Mouse (Mus musculus) E14TG2a.4 (cell line): Measurements from ENCODE around the gene Atp2b2.

Source experiments
- H3K27me3 ChIP-seq: 2 replicates; pipeline ENCODE4 v1.6.1; 2014; ENCODE audit warnings: low read length, control low read depth; ENCODE audit not compliant: insufficient read depth
- H3K36me3 ChIP-seq: 2 replicates; pipeline ENCODE4 v1.6.1; 2014; ENCODE audit warnings: low read length, control low read depth; ENCODE audit not compliant: insufficient read depth
- H3K4me1 ChIP-seq: replicated peaks from 2 replicates; pipeline ENCODE4 v1.6.1; 2014; ENCODE audit warnings: low read depth, low read length, control low read depth
- H3K4me3 ChIP-seq: replicated peaks from 2 replicates; pipeline ENCODE4 v1.5.1; 2014; ENCODE audit warnings: mild to moderate bottlenecking, low read length
- H3K9me3 ChIP-seq: 2 replicates; pipeline ENCODE4 v1.6.1; 2014; ENCODE audit warnings: low read length, control low read depth
- CTCF ChIP-seq: conservative IDR thresholded peaks from 2 replicates; pipeline ENCODE4 v1.5.1; 2014; ENCODE audit warnings: low read length
- NANOG ChIP-seq: IDR thresholded peaks from 2 replicates; pipeline ENCODE4 v1.6.1; 2014; ENCODE audit warnings: borderline replicate concordance, low read length, mixed read lengths
- POU5F1 ChIP-seq: IDR thresholded peaks from 2 replicates; pipeline ENCODE4 v1.6.1; 2014; ENCODE audit warnings: low read length, borderline replicate concordance

Gene Atp2b2

DNA sequence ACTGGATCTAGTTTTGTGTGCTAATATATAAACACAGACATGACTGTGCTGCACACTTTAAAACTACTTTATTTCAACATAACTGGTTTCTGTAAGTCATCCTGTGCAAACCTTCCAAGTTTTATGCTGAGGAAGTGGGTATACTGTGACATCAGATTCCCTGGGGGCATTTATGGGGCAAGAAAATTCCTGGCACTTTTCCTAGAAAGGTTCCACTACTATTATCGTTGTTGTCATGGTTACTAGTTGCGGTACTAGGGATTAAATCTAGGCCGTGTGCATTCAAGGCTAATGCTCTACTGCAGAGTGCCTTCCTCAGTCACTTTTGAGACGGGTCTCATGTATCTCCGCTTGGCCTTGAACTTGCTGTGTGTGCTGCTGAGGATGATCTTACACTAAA lies 236.2 kb downstream of the Atp2b2 start:
- H3K27me3 ChIP-seq: no peaks in the 10 kb centered on the region

GRCm38 (mm10) chr6:113801233-113801632 lies 241.2 kb downstream of the Atp2b2 start:
- Histone ChIP-seq H3K4me3 (no peak overlapping the region), H3K27me3 (no peaks in the 10 kb centered on the region; the same call in 1 of the 2 replicates), H3K36me3 (no peaks in the 10 kb centered on the region), H3K4me1 (peaks cover 2% of the 10 kb centered on the region; the same call in 1 of the 2 replicates), H3K9me3 (peaks cover 6% of the 10 kb centered on the region; the same call in 1 of the 2 replicates)
- TF ChIP-seq POU5F1: no peak
- no peak for TF ChIP-seq CTCF
- no peak for TF ChIP-seq NANOG

More for the DNA sequence above, 236.2 kb downstream of the Atp2b2 start:
- Histone ChIP-seq H3K4me3 (no peak overlapping the region), H3K9me3 (peaks cover 6% of the 10 kb centered on the region; the same call in 1 of the 2 replicates), H3K36me3 (no peaks in the 10 kb centered on the region), H3K4me1 (no peaks in the 10 kb centered on the region)
- TF ChIP-seq POU5F1 (no peak), NANOG (no peak), CTCF (no peak)

- Histone ChIP-seq H3K4me1 (peaks cover 15% of the 10 kb centered on the region), H3K9me3 (peaks cover under 1% of the 10 kb centered on the region; the same call in 1 of the 2 replicates), H3K36me3 (no peaks in the 10 kb centered on the region), H3K4me3 (no peak overlapping the region), H3K27me3 (no peaks in the 10 kb centered on the region; the same call in 1 of the 2 replicates)
- TF ChIP-seq NANOG (no peak), CTCF (no peak), POU5F1 (no peak)
Measured at GRCm38 (mm10) chr6:113799915-113800314, 242.5 kb downstream of the Atp2b2 start.

DNA sequence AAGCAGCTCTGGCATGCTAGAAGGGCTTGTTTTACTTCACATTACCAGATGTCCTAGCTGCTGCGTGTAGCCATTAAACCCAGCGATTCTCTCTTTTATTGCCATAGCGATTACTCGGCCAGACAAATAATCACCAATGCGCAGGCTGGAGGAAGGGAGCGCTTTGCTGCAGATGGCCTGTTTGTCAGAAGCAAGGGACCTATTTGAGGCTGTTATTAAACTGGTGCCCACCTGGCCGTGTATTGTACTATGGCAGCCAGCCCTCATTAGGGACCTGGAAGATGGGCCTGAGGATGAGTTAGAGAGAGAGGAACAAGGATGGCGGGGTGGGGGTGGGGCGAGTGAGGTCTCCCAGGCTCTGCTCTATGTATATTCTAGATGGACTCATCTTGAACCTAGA lies 243.1 kb downstream of the Atp2b2 start:
- Histone ChIP-seq H3K9me3 (no peaks in the 10 kb centered on the region), H3K36me3 (no peaks in the 10 kb centered on the region), H3K27me3 (no peaks in the 10 kb centered on the region; the same call in 1 of the 2 replicates), H3K4me1 (peaks cover 17% of the 10 kb centered on the region), H3K4me3 (no peak overlapping the region)
- no peak for TF ChIP-seq NANOG
- TF ChIP-seq CTCF: no peak
- no peak for TF ChIP-seq POU5F1

GRCm38 (mm10) chr6:113798921-113799320 lies 243.5 kb downstream of the Atp2b2 start:
- TF ChIP-seq POU5F1 (no peak), NANOG (no peak), CTCF (no peak)
- Histone ChIP-seq H3K27me3 (no peaks in the 10 kb centered on the region; the same call in 1 of the 2 replicates), H3K9me3 (no peaks in the 10 kb centered on the region), H3K36me3 (no peaks in the 10 kb centered on the region), H3K4me3 (no peak overlapping the region), H3K4me1 (peaks cover 17% of the 10 kb centered on the region)

DNA sequence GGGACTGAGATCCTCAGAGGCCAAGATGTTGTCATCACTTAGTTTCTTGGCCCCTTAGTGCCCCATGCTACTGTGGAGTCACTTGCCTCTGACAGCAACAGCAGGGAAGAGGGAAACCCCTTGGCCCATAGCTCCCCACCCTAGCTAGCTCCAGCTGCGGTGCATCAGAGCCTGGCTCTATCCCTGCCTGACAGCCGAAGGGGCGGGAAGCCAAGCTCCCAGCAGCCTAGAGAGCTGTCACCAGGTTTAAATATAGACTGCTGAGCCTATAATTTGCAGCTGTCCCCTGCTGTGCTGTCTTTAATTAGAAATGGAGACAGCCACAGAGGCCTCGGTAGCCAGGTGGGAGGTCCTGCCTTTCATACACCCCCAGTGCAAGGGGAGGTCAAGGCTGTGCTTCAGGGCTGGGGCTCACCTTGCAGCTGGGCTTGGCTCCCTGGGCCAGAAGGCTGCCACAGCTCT lies 247.1 kb downstream of the Atp2b2 start:
- H3K9me3 ChIP-seq: no peaks in the 10 kb centered on the region
- no peak overlapping the region for H3K4me3 ChIP-seq
- H3K27me3 ChIP-seq: no peaks in the 10 kb centered on the region; the same call in 1 of the 2 replicates
- peaks cover 17% of the 10 kb centered on the region for H3K4me1 ChIP-seq
- H3K36me3 ChIP-seq: no peaks in the 10 kb centered on the region
- TF ChIP-seq CTCF (no peak), NANOG (no peak), POU5F1 (no peak)

DNA sequence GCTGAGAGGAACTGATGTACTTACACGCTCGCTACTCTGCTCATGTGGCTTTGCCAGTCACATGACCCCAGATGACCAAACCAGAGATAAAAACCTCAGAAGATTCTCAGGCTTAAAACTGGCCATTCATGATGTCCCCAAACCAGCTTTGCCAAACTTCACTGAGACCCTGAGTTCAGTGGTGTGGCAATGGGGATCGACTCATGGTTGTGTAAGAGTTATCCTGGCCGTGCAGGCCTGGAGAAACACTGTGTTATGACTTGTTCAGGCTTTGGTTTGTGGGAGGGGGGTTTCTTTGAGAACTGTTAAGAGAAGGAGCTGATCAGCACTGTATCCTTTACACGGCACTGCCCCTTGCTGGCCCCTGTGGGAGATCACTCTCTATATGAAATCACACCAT lies 250.0 kb downstream of the Atp2b2 start:
- H3K27me3 ChIP-seq: no peaks in the 10 kb centered on the region; the same call in 1 of the 2 replicates
- no peak overlapping the region for H3K4me3 ChIP-seq
- TF ChIP-seq NANOG (no peak), POU5F1 (no peak), CTCF (no peak)
- peaks cover 17% of the 10 kb centered on the region for H3K4me1 ChIP-seq
- no peaks in the 10 kb centered on the region for H3K36me3 ChIP-seq
- H3K9me3 ChIP-seq: 0 out of 2 replicates have a peak, but pooled peaks cover 2% of the 10 kb centered on the region

- Histone ChIP-seq H3K4me1 (peaks cover 12% of the 10 kb centered on the region), H3K36me3 (no peaks in the 10 kb centered on the region), H3K4me3 (no peak overlapping the region), H3K9me3 (0 out of 2 replicates have a peak, but pooled peaks cover 5% of the 10 kb centered on the region), H3K27me3 (no peaks in the 10 kb centered on the region)
- no peak for TF ChIP-seq NANOG
- no peak for TF ChIP-seq POU5F1
- no peak for TF ChIP-seq CTCF
Measured at GRCm38 (mm10) chr6:113791012-113791411, 251.4 kb downstream of the Atp2b2 start.
